Mouse (Mus musculus): Measurements from ENCODE around the gene Ppid. TPM values are rescaled to one million over a fixed set of nuclear protein-coding genes. Genes with fewer than 3 reads are reported as not detected.

The Ppid gene
- total and polyA plus RNA-seq, 3 experiments = 32.6 to 235 (median 156) TPM

DNA sequence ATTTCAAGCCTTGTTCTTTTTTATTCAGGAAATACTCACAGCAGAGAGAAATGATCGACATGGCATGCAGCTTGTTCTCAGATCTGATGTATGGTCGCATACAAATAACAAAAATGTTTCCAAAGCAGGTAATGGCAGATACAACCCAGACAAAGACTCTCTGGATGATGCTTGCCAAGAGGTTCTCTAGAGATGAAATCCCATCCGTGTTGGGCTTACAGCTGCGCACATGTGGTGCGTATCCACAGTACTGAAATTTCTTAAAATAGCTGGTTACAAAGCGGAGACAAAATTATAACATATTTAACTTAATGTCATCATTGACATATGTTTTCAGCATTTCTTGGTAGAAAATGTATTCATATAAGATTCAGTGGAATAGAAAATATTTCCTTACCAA is 61.0 kb downstream of the Ppid start:
- H3K4me3 ChIP-seq (ENCODE audit: low read depth, low read length) = no peak overlapping the region
- H3K4me1 ChIP-seq (ENCODE audit: insufficient read depth, low read depth, low read length) = peaks cover 8% of the 10 kb centered on the region
- H3K27me3 ChIP-seq (ENCODE audit: insufficient read depth, low read length) = peaks cover 14% of the 10 kb centered on the region; the same call in 1 of the 2 replicates
- H3K9me3 ChIP-seq (replicated peaks) = no peaks in the 10 kb centered on the region
- no peaks in the 10 kb centered on the region for H3K36me3 ChIP-seq (replicated peaks)
- DNase-seq (ENCODE audit: low spot score) (no peak), ATAC-seq (ENCODE audit: extremely low read depth, insufficient number of reproducible peaks, low FRiP score, poor library complexity, severe bottlenecking) (no peak)
- no peak for TF ChIP-seq GATA1 (IDR thresholded peaks at IDR 0.05; ENCODE audit: borderline replicate concordance, low read length)
- no peak for TF ChIP-seq POLR2AphosphoS5 (IDR thresholded peaks at IDR 0.05; ENCODE audit: insufficient replicate concordance, low read depth, low read length)
- no peak for TF ChIP-seq CTCF (IDR thresholded peaks at IDR 0.05; ENCODE audit: low read depth, low read length)
- no peak for TF ChIP-seq TAL1 (conservative IDR thresholded peaks at IDR 0.05; ENCODE audit: low read depth, low read length)
- TF ChIP-seq GATA2 (IDR thresholded peaks at IDR 0.05; ENCODE audit: borderline replicate concordance, low read depth, low read length) = no peak

Other genes starting within 250 kb of the Ppid start
- 71.3 and 81.8 TPM in 2 replicates for gene Fnip2, start 23.5 kb upstream of the Ppid start, total RNA-seq (2014; fragmentation: Nextera tagmentation)
- 54.5 and 57.6 TPM in 2 replicates for gene Fnip2, start 23.5 kb upstream of the Ppid start, total RNA-seq (2017)
- gene Fnip2, start 23.5 kb upstream of the Ppid start, polyA plus RNA-seq (2012) = 3.2 and 3.5 TPM in 2 replicates
- 48.3 and 48.5 TPM in 2 replicates for gene 4930579G24Rik, start 37.7 kb downstream of the Ppid start, total RNA-seq (2014; fragmentation: Nextera tagmentation)
- 16.0 and 17.4 TPM in 2 replicates for gene 4930579G24Rik, start 37.7 kb downstream of the Ppid start, total RNA-seq (2017)
- gene 4930579G24Rik, start 37.7 kb downstream of the Ppid start, polyA plus RNA-seq (2012) = 2.3 and 3.4 TPM in 2 replicates
- 54.1 and 58.2 TPM in 2 replicates for gene Etfdh, start 38.2 kb downstream of the Ppid start, total RNA-seq (2014; fragmentation: Nextera tagmentation)
- gene Etfdh, start 38.2 kb downstream of the Ppid start, total RNA-seq (2017) = 59.9 and 63.9 TPM in 2 replicates
- gene Etfdh, start 38.2 kb downstream of the Ppid start, polyA plus RNA-seq (2012) = 19.0 and 20.4 TPM in 2 replicates
- gene Rxfp1, start 146.5 kb downstream of the Ppid start, total RNA-seq (2014; fragmentation: Nextera tagmentation) = not detected in 2 replicates
- gene Rxfp1, start 146.5 kb downstream of the Ppid start, total RNA-seq (2017) = 0.12 and 0.38 TPM in 2 replicates
- not detected in 2 replicates for gene Rxfp1, start 146.5 kb downstream of the Ppid start, polyA plus RNA-seq (2012)